Comparison of ENCODE assay signal across 10 mouse cellular contexts in the genomic region with DNA sequence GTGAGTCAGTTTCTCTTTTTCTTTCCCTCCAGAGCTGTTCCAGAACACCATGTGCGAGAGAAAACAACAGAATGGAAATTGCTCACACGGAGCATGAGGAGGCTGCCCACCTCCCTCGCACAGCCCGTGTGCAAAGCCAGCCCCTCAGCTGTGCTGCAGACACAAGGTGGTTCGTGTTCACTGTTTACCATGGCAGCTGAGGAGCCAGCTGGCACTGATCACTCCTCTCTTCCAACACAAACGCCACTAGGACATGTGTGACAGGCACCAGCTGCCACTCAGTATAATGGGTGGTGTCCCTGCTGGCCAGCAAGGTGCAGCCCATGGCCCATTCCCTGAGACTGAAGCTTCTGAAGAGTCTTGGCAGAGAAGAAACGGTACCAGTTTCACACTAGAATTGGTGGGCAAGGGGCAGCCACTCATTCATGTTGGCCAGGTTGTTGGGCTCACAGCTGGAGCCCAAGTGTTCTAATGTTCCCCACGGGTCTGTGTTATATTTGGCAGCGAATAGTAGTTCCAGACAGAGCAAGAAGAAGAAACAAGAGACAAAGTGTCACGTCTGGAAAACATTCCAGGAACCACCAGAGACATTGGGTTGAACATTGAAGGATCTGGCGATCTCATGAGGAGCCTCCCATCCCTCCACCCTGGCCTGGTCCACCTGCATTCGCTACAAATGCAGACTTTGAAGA.
A peak's percentile ranks its signal among the peaks of the same experiment; 100 is the strongest.
DNase-seq lines count a peak whose midpoint lies in the region; ATAC-seq and TF ChIP-seq lines count a peak whose summit lies in the region.
"Had no signal": no experiment of that assay in that cellular context is flagged by ENCODE, and none has a peak within 500 bp of the region (broad histone marks: within the 10 kb centered on the region; RNA-seq: fewer than 3 reads in every experiment).

No protein-coding gene starts in this region.

- intact Hi-C loops in left cerebral cortex, adult 2 months (cut with DNase I): loop anchor here (2.0 kb wide), 1 partner anchor 66 kb away; no protein-coding TSS in a partner anchor

- WGBS in embryonic facial prominence, embryonic 14.5 days: 61% methylated on average over 12 of the region's 12 CpGs
- WGBS in embryonic facial prominence, embryonic 10.5 days: 81% methylated on average over 12 of the region's 12 CpGs
- WGBS in stomach, embryonic 16.5 days: 55% methylated on average over 12 of the region's 12 CpGs
- 59% methylated on average over 12 of the region's 12 CpGs for WGBS in stomach, postnatal 0 days
- WGBS in intestine, embryonic 15.5 days: 67% methylated on average over 12 of the region's 12 CpGs

- H3K9ac ChIP-seq in embryonic facial prominence, embryonic 14.5 days (ENCODE audit: low read depth, low read length): no peak overlapping the region
- H3K9ac ChIP-seq in stomach, embryonic 16.5 days (ENCODE audit: low read length): no peak overlapping the region
- no peak overlapping the region for H3K9ac ChIP-seq in stomach, postnatal 0 days (ENCODE audit: low read length)
- H3K9ac ChIP-seq in intestine, embryonic 15.5 days: no peak overlapping the region
- H3K9ac ChIP-seq: liver, embryonic 13.5 days had no signal

- no peaks in the 10 kb centered on the region for H3K27me3 ChIP-seq in embryonic facial prominence, embryonic 14.5 days (replicated peaks; ENCODE audit: control insufficient read depth, insufficient read depth, low read length)
- H3K27me3 ChIP-seq in embryonic facial prominence, embryonic 10.5 days (replicated peaks; ENCODE audit: low read depth, poor library complexity, severe bottlenecking): no peaks in the 10 kb centered on the region
- H3K27me3 ChIP-seq in stomach, embryonic 16.5 days (ENCODE audit: control insufficient read depth, insufficient read depth, low read length): no peaks in the 10 kb centered on the region
- H3K27me3 ChIP-seq in stomach, postnatal 0 days (ENCODE audit: control insufficient read depth, insufficient read depth, low read length): no peaks in the 10 kb centered on the region
- no peaks in the 10 kb centered on the region for H3K27me3 ChIP-seq in intestine, embryonic 15.5 days (replicated peaks)
- H3K27me3 ChIP-seq: liver, embryonic 13.5 days had no signal

- H3K9me3 ChIP-seq in embryonic facial prominence, embryonic 14.5 days (ENCODE audit: control insufficient read depth, low read length): no peaks in the 10 kb centered on the region
- H3K9me3 ChIP-seq in embryonic facial prominence, embryonic 10.5 days: no peaks in the 10 kb centered on the region
- no peaks in the 10 kb centered on the region for H3K9me3 ChIP-seq in stomach, embryonic 16.5 days (replicated peaks; ENCODE audit: control insufficient read depth, low read length)
- H3K9me3 ChIP-seq in stomach, postnatal 0 days (ENCODE audit: control insufficient read depth, low read length): no peaks in the 10 kb centered on the region
- H3K9me3 ChIP-seq in intestine, embryonic 15.5 days: no peaks in the 10 kb centered on the region
- H3K9me3 ChIP-seq: liver, embryonic 13.5 days had no signal

- no peaks in the 10 kb centered on the region for H3K36me3 ChIP-seq in embryonic facial prominence, embryonic 14.5 days (ENCODE audit: control insufficient read depth, insufficient read depth, low read length)
- no peaks in the 10 kb centered on the region for H3K36me3 ChIP-seq in embryonic facial prominence, embryonic 10.5 days (replicated peaks)
- no peaks in the 10 kb centered on the region for H3K36me3 ChIP-seq in stomach, embryonic 16.5 days (ENCODE audit: control insufficient read depth, insufficient read depth, low read length)
- H3K36me3 ChIP-seq in stomach, postnatal 0 days (ENCODE audit: control insufficient read depth, insufficient read depth, low read length): no peaks in the 10 kb centered on the region
- H3K36me3 ChIP-seq in intestine, embryonic 15.5 days: no peaks in the 10 kb centered on the region
- H3K36me3 ChIP-seq: liver, embryonic 13.5 days had no signal

- H3K4me1 ChIP-seq in embryonic facial prominence, embryonic 14.5 days (ENCODE audit: control insufficient read depth, insufficient read depth, low read length): no peaks in the 10 kb centered on the region
- H3K4me1 ChIP-seq in embryonic facial prominence, embryonic 10.5 days: no peaks in the 10 kb centered on the region
- H3K4me1 ChIP-seq in stomach, embryonic 16.5 days (ENCODE audit: control insufficient read depth, insufficient read depth, low read length): no peaks in the 10 kb centered on the region
- no peaks in the 10 kb centered on the region for H3K4me1 ChIP-seq in stomach, postnatal 0 days (replicated peaks; ENCODE audit: control insufficient read depth, insufficient read depth)
- H3K4me1 ChIP-seq in intestine, embryonic 15.5 days (replicated peaks): no peaks in the 10 kb centered on the region
- H3K4me1 ChIP-seq: liver, embryonic 13.5 days had no signal

- TF ChIP-seq EP300 in stomach, postnatal 0 days (optimal IDR thresholded peaks at IDR 0.05): no peak

- ATAC-seq in embryonic facial prominence, embryonic 14.5 days (ENCODE audit: low read depth): peak; percentile 67; the same call in 1 of the 2 replicates
- ATAC-seq in stomach, embryonic 16.5 days (ENCODE audit: insufficient read depth, low FRiP score): peak; percentile 47; the same call in 1 of the 2 replicates
- ATAC-seq in stomach, postnatal 0 days (ENCODE audit: low FRiP score, low TSS enrichment): no peak
- no peak for ATAC-seq in activated CD4-positive, CD25-positive, alpha-beta regulatory T cell, adult 4 months
- ATAC-seq in intestine, embryonic 15.5 days: no peak; the same call in 1 of the 2 replicates

- H3K4me3 ChIP-seq in embryonic facial prominence, embryonic 14.5 days (ENCODE audit: low read depth, low read length): no peak overlapping the region
- H3K4me3 ChIP-seq in embryonic facial prominence, embryonic 10.5 days: no peak overlapping the region
- no peak overlapping the region for H3K4me3 ChIP-seq in stomach, embryonic 16.5 days (replicated peaks; ENCODE audit: low read length)
- no peak overlapping the region for H3K4me3 ChIP-seq in stomach, postnatal 0 days (ENCODE audit: low read depth, low read length)
- H3K4me3 ChIP-seq in left cerebral cortex, adult 2 months: no peak overlapping the region
- no peak overlapping the region for H3K4me3 ChIP-seq in intestine, embryonic 15.5 days (replicated peaks)
- H3K4me3 ChIP-seq: liver, embryonic 13.5 days had no signal

- no peak for TF ChIP-seq CTCF in stomach, postnatal 0 days (IDR thresholded peaks at IDR 0.05; ENCODE audit: low read depth)
- TF ChIP-seq CTCF in left cerebral cortex, adult 2 months (IDR thresholded peaks at IDR 0.05): no peak

- H3K27ac ChIP-seq in embryonic facial prominence, embryonic 14.5 days (replicated peaks; ENCODE audit: low read depth, low read length): no peak overlapping the region
- no peak overlapping the region for H3K27ac ChIP-seq in embryonic facial prominence, embryonic 10.5 days (replicated peaks)
- no peak overlapping the region for H3K27ac ChIP-seq in stomach, embryonic 16.5 days (ENCODE audit: low read length)
- no peak overlapping the region for H3K27ac ChIP-seq in stomach, postnatal 0 days (replicated peaks)
- H3K27ac ChIP-seq in left cerebral cortex, adult 2 months: no peak overlapping the region; the same call in 1 of the 2 replicates
- no peak overlapping the region for H3K27ac ChIP-seq in intestine, embryonic 15.5 days
- H3K27ac ChIP-seq: liver, embryonic 13.5 days had no signal

- no peak overlapping the region for H3K4me2 ChIP-seq in embryonic facial prominence, embryonic 14.5 days (ENCODE audit: low read depth, low read length)
- no peak overlapping the region for H3K4me2 ChIP-seq in stomach, embryonic 16.5 days (ENCODE audit: low read depth, low read length)
- H3K4me2 ChIP-seq in stomach, postnatal 0 days (replicated peaks; ENCODE audit: low read depth): no peak overlapping the region
- no peak overlapping the region for H3K4me2 ChIP-seq in intestine, embryonic 15.5 days (replicated peaks)
- H3K4me2 ChIP-seq: liver, embryonic 13.5 days had no signal

- DNase-seq in embryonic facial prominence, embryonic 14.5 days (ENCODE audit: low spot score): peak; percentile 69
- DNase-seq in embryonic facial prominence, embryonic 10.5 days (ENCODE audit: low spot score): no peak
- DNase-seq in stomach, postnatal 0 days (ENCODE audit: low spot score): no peak
- DNase-seq in left cerebral cortex, adult 2 months (ENCODE audit: extremely low spot score in 1 of 2, low spot score in 2 of 2): peak; percentile 45 to 63
- DNase-seq in adrenal gland, postnatal 14 days: no peak
- DNase-seq: gastrocnemius, postnatal 10 days; liver, embryonic 13.5 days had no signal

Comparison
In these comparisons a context has a peak if more than half of its experiments do, and no peak if none do; other contexts are left out.
1. ATAC-seq: peak in embryonic facial prominence, embryonic 14.5 days (single experiment) and stomach, embryonic 16.5 days (single experiment); none in stomach, postnatal 0 days (single experiment), activated CD4-positive, CD25-positive, alpha-beta regulatory T cell, adult 4 months (single experiment) and intestine, embryonic 15.5 days (single experiment).
2. DNase-seq: peak in embryonic facial prominence, embryonic 14.5 days (single experiment) and left cerebral cortex, adult 2 months (2 of 2); none in embryonic facial prominence, embryonic 10.5 days (single experiment), stomach, postnatal 0 days (single experiment) and adrenal gland, postnatal 14 days (single experiment).